Mouse (Mus musculus) kidney, embryonic 14.5 days (tissue): ENCODE measurements around the gene Fam104a. TPM values are rescaled to one million over a fixed set of nuclear protein-coding genes. Genes with fewer than 3 reads are reported as not detected.

Source experiments
- ATAC-seq: fragments of 200-750 bp; cut with Nextera tagmentation; 2 replicates; pipeline ENCODE4 v1.8.0; 2017; ENCODE audit warnings: moderate number of reproducible peaks, mild to moderate bottlenecking, moderate TSS enrichment, moderate library complexity; ENCODE audit not compliant: low FRiP score, low TSS enrichment
- H3K27ac ChIP-seq: fragments of 300-500 bp; sonication (generic); 2 replicates; pipeline ENCODE4 v1.5.1; 2014; ENCODE audit warnings: low read depth, mild to moderate bottlenecking, low read length, moderate library complexity, mixed read lengths
- H3K27me3 ChIP-seq: fragments of 300-500 bp; sonication (generic); 2 replicates; pipeline ENCODE4 v1.6.1; 2014; ENCODE audit warnings: mild to moderate bottlenecking, low read length; ENCODE audit not compliant: control insufficient read depth, insufficient read depth
- H3K36me3 ChIP-seq: fragments of 300-500 bp; sonication (generic); 2 replicates; pipeline ENCODE4 v1.6.1; 2014; ENCODE audit warnings: low read length, mixed read lengths; ENCODE audit not compliant: control insufficient read depth, insufficient read depth
- H3K4me1 ChIP-seq: fragments of 300-500 bp; sonication (generic); 2 replicates; pipeline ENCODE4 v1.6.1; 2014; ENCODE audit warnings: low read length, mixed read lengths; ENCODE audit not compliant: control insufficient read depth, insufficient read depth
- H3K4me2 ChIP-seq: fragments of 300-500 bp; sonication (generic); replicated peaks from 2 replicates; pipeline ENCODE4 v1.6.1; 2014; ENCODE audit warnings: low read depth, mild to moderate bottlenecking, low read length
- H3K4me3 ChIP-seq: fragments of 300-500 bp; sonication (generic); 2 replicates; pipeline ENCODE4 v1.5.1; 2014; ENCODE audit warnings: mild to moderate bottlenecking, low read length
- H3K9ac ChIP-seq: fragments of 300-500 bp; sonication (generic); 2 replicates; pipeline ENCODE4 v1.6.1; 2014; ENCODE audit warnings: low read depth, mild to moderate bottlenecking, low read length, moderate library complexity
- H3K9me3 ChIP-seq: fragments of 300-500 bp; sonication (generic); 2 replicates; pipeline ENCODE4 v1.6.1; 2016; ENCODE audit warnings: low read length; ENCODE audit not compliant: control insufficient read depth
- WGBS: fragments of 180-500 bp; shearing (Covaris S2); extraction: QIAGEN DNeasy Blood & Tissue Kit; methylation state at CpG from one replicate; pipeline ENCODE4 v1.1.7; 2014; 5-methylcytosine and 5-hydroxymethylcytosine counted together
- polyA plus RNA-seq: library from polyadenylated mRNA; unstranded; fragments of >200 nt; fragmentation: Nextera tagmentation; extraction: Ambion mirVana; gene quantifications from 2 replicates; pipeline ENCODE4 v1.2.1, GENCODE M21; 2014

Gene Fam104a
- polyA plus RNA-seq, 1 experiment from 2014 or later = 49.8 TPM

- WGBS = 53% methylated on average over 2 of the region's 2 CpGs
Measured at GRCm38 (mm10) chr11:113621001-113621400, 63.0 kb downstream of the Fam104a start.

GRCm38 (mm10) chr11:113619420-113620080 lies 64.4 kb downstream of the Fam104a start:
- Histone ChIP-seq H3K9me3 (no peaks in the 10 kb centered on the region), H3K27ac (no peak overlapping the region), H3K4me1 (peaks cover 24% of the 10 kb centered on the region), H3K4me3 (peak overlapping the region; percentile 45), H3K4me2 (peak overlapping the region; percentile 95), H3K27me3 (peaks cover 27% of the 10 kb centered on the region), H3K36me3 (no peaks in the 10 kb centered on the region), H3K9ac (peak overlapping the region; percentile 36)
- 2% methylated on average over 31 of the region's 31 CpGs for WGBS
- ATAC-seq = no peak

More at GRCm38 (mm10) chr11:113621001-113621400, 63.0 kb downstream of the Fam104a start:
- Histone ChIP-seq H3K9me3 (no peaks in the 10 kb centered on the region), H3K4me1 (peaks cover 24% of the 10 kb centered on the region), H3K36me3 (no peaks in the 10 kb centered on the region), H3K27me3 (peaks cover 27% of the 10 kb centered on the region), H3K27ac (no peak overlapping the region), H3K4me3 (no peak overlapping the region), H3K4me2 (no peak overlapping the region), H3K9ac (no peak overlapping the region)
- ATAC-seq = no peak

- no peaks in the 10 kb centered on the region for H3K9me3 ChIP-seq
- H3K36me3 ChIP-seq = no peaks in the 10 kb centered on the region
- peaks cover 27% of the 10 kb centered on the region for H3K27me3 ChIP-seq
- peak within 1 kb of the TSS; percentile 36 for H3K9ac ChIP-seq
- H3K27ac ChIP-seq = no peak within 1 kb of the TSS
- peak within 1 kb of the TSS; percentile 45 for H3K4me3 ChIP-seq
- H3K4me2 ChIP-seq = peak within 1 kb of the TSS; percentile 95
- ATAC-seq = peak; percentile 76
- H3K4me1 ChIP-seq = peaks cover 24% of the 10 kb centered on the region
- WGBS = under 1% methylated on average over 54 of the region's 54 CpGs
Measured at GRCm38 (mm10) chr11:113618672-113619419, 65.1 kb downstream of the Fam104a start, which contains the start of gene Sstr2. Sstr2 (plus strand) TSS chr11:113619342.

- WGBS = 12% methylated on average over 4 of the region's 4 CpGs
- Histone ChIP-seq H3K36me3 (no peaks in the 10 kb centered on the region), H3K27ac (no peak overlapping the region), H3K4me2 (peak overlapping the region; percentile 95), H3K4me1 (peaks cover 24% of the 10 kb centered on the region), H3K4me3 (peak overlapping the region; percentile 45), H3K27me3 (peaks cover 27% of the 10 kb centered on the region), H3K9me3 (no peaks in the 10 kb centered on the region), H3K9ac (no peak overlapping the region)
- no peak for ATAC-seq
Measured at GRCm38 (mm10) chr11:113618303-113618671, 65.7 kb downstream of the Fam104a start.

GRCm38 (mm10) chr11:113617132-113617911 lies 66.6 kb downstream of the Fam104a start:
- no peaks in the 10 kb centered on the region for H3K36me3 ChIP-seq
- H3K4me2 ChIP-seq = no peak overlapping the region
- H3K4me1 ChIP-seq = peaks cover 24% of the 10 kb centered on the region
- no peak overlapping the region for H3K4me3 ChIP-seq
- no peak overlapping the region for H3K27ac ChIP-seq
- peaks cover 27% of the 10 kb centered on the region for H3K27me3 ChIP-seq
- ATAC-seq = no peak
- H3K9ac ChIP-seq = no peak overlapping the region
- 34% methylated on average over 14 of the region's 14 CpGs for WGBS
- no peaks in the 10 kb centered on the region for H3K9me3 ChIP-seq

- ATAC-seq = no peak
- Histone ChIP-seq H3K27me3 (peaks cover 7% of the 10 kb centered on the region), H3K36me3 (no peaks in the 10 kb centered on the region), H3K9ac (no peak overlapping the region), H3K27ac (no peak overlapping the region), H3K4me1 (peaks cover 31% of the 10 kb centered on the region), H3K4me3 (no peak overlapping the region), H3K9me3 (no peaks in the 10 kb centered on the region), H3K4me2 (no peak overlapping the region)
- 82% methylated on average over 6 of the region's 6 CpGs for WGBS
Measured at GRCm38 (mm10) chr11:113614476-113614875, 69.5 kb downstream of the Fam104a start.

GRCm38 (mm10) chr11:113611664-113612611 lies 72.0 kb downstream of the Fam104a start:
- 0 out of 2 replicates have a peak overlapping the region, but pooled peaks have one; percentile 30 for H3K27ac ChIP-seq
- H3K9ac ChIP-seq = 0 out of 2 replicates have a peak overlapping the region, but pooled peaks have one; percentile 18
- peak; percentile 44; the same call in 1 of the 2 replicates for ATAC-seq
- H3K4me3 ChIP-seq = no peak overlapping the region
- H3K4me2 ChIP-seq = peak overlapping the region; percentile 33
- 10% methylated on average over 24 of the region's 24 CpGs for WGBS
- no peaks in the 10 kb centered on the region for H3K36me3 ChIP-seq
- H3K27me3 ChIP-seq = no peaks in the 10 kb centered on the region
- H3K4me1 ChIP-seq = peaks cover 13% of the 10 kb centered on the region; the same call in 1 of the 2 replicates
- H3K9me3 ChIP-seq = no peaks in the 10 kb centered on the region
